Mouse (Mus musculus): ENCODE results near the gene Sec16a.
A peak's percentile ranks its signal among the peaks of the same experiment; 100 is the strongest.

Sec16a gene

DNA sequence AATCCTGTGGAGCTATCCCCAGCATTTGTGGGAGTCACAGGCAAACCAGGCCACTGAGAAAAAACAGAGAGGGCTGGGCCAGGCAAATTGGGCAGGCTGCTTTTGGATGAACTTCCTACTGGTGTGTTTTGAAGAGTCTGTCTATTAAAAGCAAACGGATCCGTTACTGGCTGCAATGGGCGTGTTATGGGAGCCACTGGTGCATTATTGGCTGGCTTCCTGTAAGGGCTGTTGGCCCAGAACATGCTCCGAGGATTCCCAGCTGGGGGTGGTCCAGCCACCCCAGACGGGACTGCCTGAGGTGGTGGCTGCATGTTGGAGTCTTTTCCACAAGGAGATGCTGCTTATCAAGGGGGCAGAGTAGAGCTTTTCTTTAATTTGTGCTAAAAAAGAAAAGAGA lies 3.3 kb downstream of the Sec16a start:
- no peak for DNase-seq (ENCODE audit: low read depth in 1 of 2, low spot score in 2 of 2)

DNA sequence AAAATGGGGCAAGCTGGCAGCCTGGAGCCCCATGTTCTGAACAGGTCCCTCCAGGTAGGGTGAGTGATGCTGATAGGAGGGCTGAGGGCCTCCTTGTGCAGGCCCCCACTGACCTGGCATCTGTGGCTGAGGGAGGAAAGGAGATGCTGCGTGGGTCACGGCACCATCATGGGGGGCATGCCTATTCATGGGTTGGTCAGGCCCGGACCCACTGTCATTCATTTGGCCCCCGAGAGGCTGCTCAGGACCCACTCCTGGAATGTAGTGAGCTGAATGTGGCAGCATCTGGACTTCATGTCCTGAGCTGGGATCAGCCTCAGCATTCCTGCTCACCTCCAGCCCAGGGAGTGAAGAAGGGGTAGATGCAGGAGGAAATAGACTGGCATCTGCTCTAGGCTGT lies 3.8 kb downstream of the Sec16a start:
- no peak for DNase-seq (ENCODE audit: low read depth in 1 of 2, low spot score in 2 of 2)

DNA sequence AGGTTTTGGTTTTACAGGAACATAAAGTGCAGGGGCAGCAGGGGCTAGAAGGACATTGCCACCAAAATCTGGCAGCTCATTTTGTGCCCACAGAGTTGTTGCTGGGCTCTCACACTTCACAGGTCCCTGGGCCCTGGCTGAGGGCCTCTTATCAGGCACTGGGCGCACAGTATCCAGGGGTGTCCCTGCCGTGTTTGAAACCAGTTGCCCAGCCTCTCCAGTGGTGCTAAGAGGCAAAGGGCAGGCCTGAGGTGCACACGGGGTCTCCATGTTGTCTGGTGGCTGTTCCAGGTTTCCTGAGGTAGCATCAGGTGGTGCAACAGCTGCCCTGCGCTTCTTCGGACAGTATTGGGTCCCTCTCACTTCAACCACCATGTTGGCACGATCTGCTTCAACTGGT lies 5.3 kb downstream of the Sec16a start:
- DNase-seq (ENCODE audit: low read depth in 1 of 2, low spot score in 2 of 2): no peak

DNA sequence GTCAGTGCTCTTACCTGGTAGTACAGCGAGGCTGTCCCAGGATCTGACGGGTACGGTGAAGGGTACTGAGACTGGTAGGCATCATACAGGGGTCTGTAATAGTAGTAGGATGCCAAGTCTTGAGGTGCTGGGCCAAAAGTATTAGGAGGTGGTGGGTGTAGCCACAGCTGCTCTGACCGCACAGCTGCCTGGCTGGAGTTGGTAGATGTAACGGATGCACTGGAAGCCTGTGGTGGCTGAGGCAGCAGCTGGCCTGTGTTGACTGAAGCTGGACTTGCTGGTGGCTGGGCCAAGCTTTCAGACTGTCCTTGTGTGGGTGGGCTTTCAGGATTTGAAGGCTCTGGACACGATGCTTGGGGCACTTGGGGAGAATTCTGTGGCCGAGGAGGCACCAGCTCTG lies 6.6 kb downstream of the Sec16a start:
- no peak for DNase-seq (ENCODE audit: low read depth in 1 of 2, low spot score in 2 of 2)

DNA sequence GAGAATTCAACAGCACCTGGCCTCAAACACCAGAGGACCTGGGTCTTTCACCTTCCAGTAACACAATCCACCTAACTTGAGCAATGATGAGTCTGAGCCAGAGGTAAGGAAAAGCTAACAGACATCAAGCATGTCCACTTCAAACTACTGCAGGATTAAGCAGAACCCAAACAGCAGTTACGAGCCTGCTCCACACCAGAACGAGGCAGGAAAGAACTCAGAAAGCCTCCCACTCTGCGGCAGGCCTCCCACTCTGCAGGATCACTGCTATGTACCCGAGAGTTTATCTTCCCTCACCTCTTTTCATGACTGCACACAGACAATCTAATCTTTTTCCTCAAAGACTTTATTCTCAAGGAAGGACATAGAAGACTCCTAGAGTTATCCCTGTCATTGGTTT lies 7.8 kb downstream of the Sec16a start:
- no peak for DNase-seq (ENCODE audit: low read depth in 1 of 2, low spot score in 2 of 2)

DNA sequence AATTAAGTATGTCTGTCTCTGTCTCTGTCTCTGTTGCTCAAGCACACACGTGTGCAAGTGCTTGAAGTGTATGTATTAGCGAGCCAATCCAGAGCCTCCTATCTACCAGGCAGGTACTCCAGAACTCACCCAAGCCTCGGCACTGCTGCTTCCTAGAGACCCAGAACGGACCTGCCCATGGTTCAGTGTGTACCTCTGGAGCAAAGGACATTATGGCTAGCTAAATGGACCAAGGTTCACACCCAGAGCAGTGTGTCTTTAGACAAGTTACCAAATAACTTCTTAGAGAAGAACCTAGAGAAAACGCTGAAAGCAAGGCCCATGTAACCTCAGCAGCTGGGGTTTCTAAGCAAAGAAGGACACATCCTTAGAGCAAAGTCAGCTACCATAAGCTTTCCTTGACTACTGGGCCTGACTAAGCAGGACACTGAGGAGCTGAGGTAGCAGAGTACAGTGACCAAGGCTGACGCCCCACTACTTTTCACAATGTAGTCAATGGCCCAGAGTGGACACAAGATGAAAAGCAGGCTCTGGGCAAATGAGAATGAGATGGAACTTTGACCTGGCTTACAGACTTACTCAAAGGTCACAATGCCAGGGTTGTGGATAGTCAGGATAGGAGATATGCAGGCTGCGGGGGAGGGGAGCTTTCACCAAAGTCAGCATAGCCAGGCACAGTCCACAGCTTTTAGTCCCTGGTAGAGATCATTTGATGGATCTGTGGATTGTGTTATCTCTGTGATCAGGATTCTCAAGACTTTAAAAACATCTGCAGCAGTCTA lies 10.0 kb downstream of the Sec16a start:
- DNase-seq (ENCODE audit: low read depth in 1 of 2, low spot score in 2 of 2): no peak

DNA sequence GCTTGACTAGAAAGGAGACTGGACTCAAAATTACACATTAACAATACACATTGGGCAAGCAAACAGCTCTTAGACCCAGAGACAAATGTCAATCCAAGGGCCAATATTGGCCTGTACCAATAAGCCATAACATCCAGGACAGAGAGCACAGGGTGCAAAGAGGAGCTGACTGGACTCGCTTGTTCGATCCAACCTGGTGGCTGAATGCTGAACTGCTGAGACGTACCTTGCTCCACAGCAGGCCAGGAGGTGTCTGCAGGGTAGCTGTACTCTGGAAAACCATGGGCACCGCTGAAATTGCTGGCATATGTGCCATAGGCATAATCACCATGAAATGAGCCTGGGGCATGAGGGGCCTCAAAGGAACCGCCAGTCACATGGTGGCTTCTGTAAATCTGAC lies 15.2 kb downstream of the Sec16a start:
- DNase-seq (ENCODE audit: low read depth in 1 of 2, low spot score in 2 of 2): no peak

DNA sequence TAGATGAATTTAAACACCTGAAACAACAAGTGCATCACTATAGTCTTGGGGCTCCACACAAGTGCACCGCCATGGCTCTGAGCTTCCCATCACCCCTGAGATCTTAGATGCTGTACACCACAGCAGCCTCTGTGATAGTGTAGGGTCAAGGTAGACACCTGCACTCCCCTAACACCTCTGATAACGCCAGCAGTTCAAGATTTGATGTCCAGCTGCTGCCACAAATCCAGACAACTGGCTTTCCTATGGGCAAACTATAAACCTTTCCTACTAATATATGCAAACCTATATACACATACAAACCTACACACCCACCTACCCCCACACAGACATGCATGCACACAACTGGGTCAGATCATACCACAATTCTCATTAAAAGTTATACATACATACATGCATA lies 20.5 kb downstream of the Sec16a start:
- no peak for DNase-seq (ENCODE audit: low read depth in 1 of 2, low spot score in 2 of 2)

DNA sequence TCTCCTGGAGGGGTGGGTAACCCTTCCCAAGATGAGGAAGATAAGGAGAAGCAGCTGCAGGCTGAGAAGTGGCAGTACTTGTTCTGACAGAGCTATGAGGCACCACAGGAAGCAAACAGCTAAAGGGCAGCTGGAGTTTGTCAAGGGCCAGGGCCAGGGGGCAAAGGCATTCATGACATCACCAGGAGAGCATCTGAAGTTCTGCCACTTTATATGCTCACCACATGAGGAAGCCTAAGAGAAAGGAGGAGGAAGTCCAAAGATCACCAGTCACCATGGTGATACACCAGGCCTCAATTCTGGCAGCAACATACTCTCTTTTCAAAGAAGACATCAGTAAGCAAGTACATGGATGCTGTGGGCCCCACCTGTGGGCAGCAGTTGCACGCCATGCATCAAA lies 21.9 kb downstream of the Sec16a start:
- DNase-seq (ENCODE audit: low read depth in 1 of 2, low spot score in 2 of 2): no peak

DNA sequence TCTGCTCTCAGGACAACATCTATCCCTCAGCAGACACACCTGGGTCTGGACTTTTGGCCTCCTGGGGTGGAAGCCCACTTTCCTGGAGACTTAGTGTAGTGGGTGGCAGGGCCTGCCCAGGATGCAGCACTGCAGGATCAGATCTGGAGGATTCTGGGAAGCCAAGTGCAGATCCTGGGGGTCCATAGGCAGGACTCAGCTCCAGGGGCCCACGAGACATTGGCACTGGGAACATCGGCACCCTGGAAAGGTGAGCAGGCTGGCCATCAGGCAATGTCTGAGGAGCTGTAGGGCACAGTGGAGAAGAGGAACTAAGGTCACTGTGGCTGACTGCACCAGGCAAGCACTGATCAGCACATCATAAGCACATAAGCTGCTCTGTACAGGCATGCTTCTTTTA lies 23.0 kb downstream of the Sec16a start:
- DNase-seq (ENCODE audit: low read depth in 1 of 2, low spot score in 2 of 2): no peak

DNA sequence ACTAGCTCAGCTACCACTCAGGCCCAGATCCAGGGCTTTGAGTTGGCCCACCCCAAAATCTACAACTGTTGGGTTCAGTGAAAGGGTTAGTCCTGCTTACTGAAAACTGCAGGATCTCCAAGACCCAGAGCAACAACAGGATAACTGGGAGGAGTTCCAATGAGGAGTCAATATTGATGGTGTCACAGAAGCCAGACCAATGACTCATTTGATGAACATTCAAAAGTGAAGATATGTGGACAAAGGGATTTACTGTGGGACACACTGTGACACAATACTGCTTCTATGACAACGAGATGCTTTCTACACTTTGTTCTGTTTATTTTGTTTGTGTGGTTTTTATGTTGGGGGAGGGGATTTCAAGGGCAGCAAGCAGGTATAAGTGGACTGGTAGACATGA lies 26.9 kb downstream of the Sec16a start:
- no peak for DNase-seq (ENCODE audit: low read depth in 1 of 2, low spot score in 2 of 2)

DNA sequence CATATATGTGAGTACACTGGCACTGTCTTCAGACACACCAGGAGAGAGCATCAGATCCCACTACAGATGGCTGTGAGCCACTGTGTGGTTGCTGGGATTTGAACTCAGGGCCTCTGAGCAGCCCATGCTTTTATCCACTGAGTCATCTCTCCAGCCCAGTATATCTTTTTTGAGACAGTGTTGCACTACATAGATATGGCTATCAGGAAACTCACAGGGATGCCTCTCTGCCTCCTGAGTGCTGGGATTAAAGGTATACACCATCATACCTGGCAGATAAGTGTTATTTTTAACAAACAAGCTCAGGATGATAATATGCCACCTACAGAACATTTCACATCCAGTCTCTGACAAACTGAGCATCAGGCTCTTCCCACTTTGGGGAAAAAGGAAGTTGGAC lies 27.9 kb downstream of the Sec16a start:
- DNase-seq (ENCODE audit: low read depth in 1 of 2, low spot score in 2 of 2): no peak

DNA sequence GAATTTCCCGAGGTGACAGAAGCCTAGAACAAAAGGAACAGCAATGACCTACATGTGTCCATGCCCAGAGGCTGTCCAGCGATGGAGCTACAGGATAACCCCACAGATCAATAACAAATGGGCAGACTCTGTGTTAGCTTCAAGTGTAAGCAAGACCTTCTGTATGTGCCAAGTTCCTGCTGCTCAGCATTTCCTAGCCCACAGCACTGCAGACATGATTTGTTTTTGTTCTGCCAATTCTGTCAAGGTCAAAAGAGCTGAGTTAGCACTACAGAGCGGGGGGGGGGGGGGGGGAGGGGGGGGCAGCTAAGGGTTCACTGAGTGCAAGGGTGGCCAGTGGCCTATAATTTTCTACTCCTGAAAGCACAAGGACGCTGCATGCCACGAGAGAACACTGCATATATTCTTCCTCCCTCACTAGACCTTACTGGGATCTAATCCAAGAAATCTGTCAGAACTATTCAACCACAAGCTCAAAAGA lies 34.0 kb downstream of the Sec16a start:
- DNase-seq (ENCODE audit: low read depth in 1 of 2, low spot score in 2 of 2): no peak

DNA sequence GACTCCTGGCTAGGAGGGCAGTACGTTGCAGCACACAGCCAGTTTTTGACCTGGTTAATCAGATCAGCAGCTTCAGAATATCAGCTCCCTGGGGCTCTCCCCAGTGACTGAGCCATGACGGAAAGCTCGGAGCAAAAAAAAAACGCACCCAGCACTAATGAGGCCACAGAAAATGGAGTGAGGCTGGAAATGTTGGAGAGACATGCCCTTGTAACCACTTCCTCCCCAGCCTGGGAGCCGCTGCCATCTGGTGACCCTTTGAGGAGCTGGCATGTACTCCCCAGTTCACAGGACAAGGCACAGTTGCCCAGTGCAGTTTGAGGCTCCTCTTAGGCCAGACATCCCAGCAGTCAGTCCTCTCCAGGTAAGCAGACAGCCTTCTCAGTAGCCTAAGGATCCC lies 34.9 kb downstream of the Sec16a start:
- DNase-seq (ENCODE audit: low read depth in 1 of 2, low spot score in 2 of 2): no peak

DNA sequence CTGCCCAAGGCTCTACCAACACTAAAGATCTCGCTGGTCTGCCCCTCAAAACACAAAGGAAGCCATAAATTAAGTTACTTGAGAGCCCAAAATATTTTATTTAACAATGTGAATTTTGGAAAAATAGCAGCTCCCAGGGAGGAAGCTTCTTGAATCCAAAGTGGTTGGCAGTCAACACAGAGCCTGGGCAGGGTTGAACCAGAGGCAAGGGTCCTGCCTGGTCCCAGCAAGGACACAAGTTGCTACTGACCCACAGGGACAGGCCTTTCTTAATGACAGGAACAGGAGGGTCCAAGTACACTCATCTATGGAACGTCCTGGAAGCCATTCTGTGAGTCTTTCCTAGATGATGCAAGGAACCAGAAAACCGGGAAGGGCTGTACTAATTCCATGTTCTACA lies 35.7 kb downstream of the Sec16a start:
- DNase-seq (ENCODE audit: low read depth in 1 of 2, low spot score in 2 of 2): no peak

DNA sequence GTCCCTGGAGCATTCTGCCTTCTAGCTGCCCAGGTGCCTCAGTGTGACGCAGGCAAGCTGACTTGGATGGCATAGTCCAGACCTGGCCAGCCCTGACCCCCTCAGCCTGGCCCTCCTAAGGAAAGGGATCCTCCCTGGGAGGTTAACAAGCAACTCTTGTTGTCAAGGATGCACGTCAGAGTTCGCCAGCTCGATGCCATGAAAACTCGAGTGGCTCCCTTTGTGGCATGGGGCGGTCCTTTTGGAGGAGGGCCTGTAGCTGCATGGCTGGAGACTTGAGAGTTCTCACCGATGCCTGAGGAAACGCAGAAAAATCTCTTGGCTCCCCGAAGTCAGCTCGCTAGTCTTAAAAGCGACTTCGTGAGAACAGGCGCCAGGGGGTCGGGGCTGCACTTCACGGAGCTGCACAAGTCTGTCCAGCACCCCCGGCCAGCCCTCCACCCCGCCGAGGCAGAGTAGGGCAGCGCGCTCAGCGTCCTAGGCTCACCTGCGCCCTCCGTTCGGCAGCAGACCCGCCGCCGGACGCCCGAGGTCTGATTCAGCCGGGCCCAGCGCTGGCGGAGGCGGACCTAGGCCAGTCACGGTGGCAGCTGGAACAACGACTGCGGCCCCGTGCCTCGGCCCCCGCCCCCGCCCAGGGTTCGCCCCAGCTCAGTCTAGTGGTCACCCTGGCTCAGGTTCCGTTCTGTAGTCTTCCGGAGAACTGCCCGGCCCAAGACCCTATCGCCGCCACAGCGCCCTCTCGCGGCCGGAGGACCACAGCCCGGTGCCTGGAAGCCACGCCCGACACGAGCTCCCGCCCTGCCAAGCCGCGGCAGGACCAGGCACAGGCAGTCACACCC lies 36.3 kb downstream of the Sec16a start, which contains the start of gene Inpp5e:
TSS of gene Inpp5e (minus strand) at position 689 of the 842 bp plus-strand sequence.
- DNase-seq (ENCODE audit: low read depth in 1 of 2, low spot score in 2 of 2): peak; percentile 90 to 97

DNA sequence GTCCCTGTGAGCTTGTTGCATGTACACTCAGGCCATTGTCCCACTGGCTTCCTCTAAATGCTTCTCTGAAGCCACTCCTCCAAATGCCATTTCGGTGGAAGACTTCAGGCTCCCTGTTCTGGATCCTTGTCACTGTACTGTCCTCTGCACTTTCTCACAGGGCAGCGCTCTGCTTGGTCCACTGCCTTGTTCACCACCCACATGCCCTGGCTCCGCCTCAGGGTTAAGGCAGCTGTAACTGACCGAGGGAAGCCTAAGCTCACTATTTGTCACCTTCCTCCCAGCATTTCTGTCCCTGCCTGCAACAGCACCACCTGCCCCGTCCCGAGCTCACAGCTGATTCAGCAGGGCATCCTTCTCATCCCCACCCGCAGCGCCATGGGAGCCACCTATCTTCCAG lies 41.7 kb downstream of the Sec16a start:
- DNase-seq (ENCODE audit: low read depth in 1 of 2, low spot score in 2 of 2): no peak

DNA sequence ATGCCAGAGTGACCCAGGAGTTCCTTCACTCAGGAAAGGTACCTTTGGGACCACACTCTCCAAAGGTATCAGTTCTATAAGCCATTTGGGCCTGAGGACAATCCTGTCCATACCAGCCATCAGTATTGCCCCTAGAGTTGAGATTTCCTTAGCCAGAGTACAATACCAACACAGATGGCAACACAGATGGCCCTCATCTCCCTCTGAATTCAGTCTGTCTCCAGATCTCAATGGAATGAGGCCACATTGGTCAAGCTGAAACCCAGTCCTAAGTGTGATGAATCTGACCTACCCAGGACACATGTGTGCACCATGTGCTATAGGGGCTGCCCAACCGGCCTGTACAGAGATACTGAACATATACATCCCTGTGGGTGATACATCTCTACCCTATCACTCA lies 42.8 kb downstream of the Sec16a start:
- no peak for DNase-seq (ENCODE audit: low read depth in 1 of 2, low spot score in 2 of 2)

DNA sequence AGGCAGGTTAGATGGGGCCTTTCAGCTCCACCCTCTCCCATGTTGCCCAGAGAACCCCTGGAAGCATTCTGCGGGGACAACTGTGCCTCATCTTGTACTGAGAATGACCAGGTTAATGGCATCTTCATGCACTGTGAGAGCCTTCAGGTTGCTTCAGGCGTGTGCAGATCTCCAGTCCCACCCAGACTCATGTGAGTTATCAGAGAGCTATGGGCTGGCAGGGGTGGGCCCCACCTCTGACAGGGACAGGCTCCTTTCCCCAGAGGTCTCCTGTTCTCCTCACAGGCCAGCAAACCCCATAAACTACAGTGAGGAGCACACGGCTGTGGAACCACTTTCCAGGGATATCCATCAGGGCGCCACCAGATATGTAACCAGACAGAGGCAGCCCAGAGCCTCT lies 44.0 kb downstream of the Sec16a start:
- no peak for DNase-seq (ENCODE audit: low read depth in 1 of 2, low spot score in 2 of 2)

DNA sequence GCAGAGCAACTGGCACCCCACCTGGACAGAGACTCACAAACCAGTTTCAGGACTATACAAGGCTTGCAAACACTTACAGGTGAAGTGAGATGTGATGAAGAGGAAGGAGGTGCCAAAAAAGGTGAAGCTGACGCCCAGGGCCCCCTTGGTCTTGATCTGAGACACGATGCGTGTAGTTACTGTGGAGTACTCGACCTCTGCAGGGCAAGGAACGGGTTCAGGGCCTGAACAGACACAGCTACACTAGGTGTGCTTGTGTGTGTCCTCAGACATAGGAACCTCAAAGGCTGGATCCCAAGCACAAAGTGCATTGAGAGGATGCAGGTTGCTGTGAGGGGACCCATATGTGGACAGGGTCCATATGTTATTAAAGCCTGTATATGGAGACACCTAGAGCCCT lies 44.7 kb downstream of the Sec16a start:
- no peak for DNase-seq (ENCODE audit: low read depth in 1 of 2, low spot score in 2 of 2)

DNA sequence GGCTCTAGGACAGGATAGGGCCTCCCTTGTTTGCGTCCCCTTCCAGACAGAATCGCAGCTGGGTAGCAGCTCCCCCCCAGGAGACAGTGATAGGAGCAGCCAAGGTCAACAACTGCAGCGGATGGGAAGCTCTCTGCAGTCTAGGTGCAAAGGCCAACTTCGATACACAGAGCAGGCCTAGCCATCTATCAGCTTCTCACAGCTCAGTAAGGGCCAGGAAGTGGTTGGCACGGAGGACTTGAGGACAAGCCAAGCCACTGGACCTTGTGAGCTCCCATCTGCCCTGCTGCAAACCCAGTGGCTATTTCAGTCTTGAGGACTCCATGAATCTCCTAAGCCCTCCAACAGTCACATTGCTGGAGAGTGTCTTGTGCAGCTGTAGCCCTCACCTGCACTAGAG lies 45.4 kb downstream of the Sec16a start:
- DNase-seq (ENCODE audit: low read depth in 1 of 2, low spot score in 2 of 2): no peak

DNA sequence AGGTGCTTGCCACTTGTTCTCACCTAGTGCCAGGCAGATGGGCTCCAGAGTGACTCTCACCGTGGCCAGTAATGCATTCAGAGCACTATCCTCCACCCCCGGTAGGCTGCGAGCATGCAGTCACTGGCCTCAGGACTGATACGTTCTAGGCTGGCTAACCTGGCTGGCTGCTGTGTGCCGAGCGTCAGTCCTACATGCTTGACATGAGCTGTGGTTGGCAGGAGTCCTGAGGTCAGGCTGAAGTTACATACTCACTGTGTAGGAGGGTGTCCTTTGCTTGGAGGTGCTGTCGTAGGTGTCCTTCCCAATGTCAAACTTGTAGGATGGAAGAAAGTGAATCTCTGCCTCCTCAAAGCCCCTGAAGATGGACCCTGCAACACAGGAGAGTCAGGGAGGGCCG lies 46.0 kb downstream of the Sec16a start:
- no peak for DNase-seq (ENCODE audit: low read depth in 1 of 2, low spot score in 2 of 2)
